Mouse (Mus musculus): ENCODE measurements around the gene Tacc2.

Gene Tacc2

DNA sequence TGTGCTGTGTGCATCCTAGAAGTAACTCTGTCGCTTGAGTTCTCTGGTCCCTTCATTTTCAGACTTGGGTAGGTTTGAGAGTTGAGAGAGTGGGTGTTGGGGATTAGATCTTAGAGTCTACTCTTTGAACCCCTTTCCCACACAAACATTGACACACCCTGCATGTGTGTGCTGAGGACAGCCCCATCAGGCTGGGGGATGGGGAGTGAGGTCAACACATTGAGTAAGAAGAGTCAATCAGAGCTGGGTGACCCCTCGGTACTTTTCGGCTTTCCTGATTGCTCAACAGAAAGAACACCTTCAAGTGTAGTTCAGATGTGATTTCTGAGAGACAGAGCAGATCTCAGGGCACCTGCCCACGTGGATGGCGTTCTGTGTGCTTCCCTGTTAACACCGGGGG, 139.8 kb downstream of the Tacc2 start:
- no peak for DNase-seq (ENCODE audit: low read depth, low spot score)

DNA sequence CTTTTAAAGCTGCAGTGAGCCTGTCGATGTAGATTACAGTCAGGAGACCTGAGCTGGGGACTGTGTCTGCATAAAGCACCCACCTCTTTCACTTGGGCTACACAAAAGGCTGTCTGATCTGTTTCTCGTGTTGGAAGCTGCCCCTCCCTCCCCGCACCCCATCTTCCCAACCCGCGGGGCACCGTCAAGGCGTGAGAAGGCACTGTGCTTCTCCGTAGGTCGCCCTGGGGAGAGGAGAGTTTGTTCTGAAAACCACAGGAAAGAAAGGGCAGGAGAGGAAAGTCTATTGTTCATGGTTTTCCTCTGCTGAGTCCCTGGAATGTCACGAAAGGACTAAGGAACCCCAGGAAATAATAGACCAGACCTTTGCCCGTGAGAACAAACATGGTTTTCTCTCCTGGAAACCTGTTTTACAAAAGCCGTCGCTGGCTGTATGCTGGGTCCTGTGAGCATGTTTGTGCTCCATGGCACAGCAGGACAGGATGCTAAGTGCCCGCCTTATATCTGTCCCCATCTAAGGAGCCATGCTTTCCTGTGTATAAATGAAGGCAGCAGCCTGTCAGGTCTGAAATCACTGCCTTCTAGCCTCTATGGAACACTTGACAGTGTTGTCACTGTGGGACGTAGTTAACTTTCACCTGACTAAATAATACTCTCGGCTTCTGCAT, 142.8 kb downstream of the Tacc2 start:
- peak; percentile 68 for DNase-seq (ENCODE audit: low read depth, low spot score)

GRCm38 (mm10) chr7:130720646-130721335, 143.6 kb downstream of the Tacc2 start:
- DNase-seq (ENCODE audit: low read depth, low spot score) = no peak

GRCm38 (mm10) chr7:130726185-130726584, 148.9 kb downstream of the Tacc2 start:
- no peak for DNase-seq (ENCODE audit: low read depth, low spot score)

DNA sequence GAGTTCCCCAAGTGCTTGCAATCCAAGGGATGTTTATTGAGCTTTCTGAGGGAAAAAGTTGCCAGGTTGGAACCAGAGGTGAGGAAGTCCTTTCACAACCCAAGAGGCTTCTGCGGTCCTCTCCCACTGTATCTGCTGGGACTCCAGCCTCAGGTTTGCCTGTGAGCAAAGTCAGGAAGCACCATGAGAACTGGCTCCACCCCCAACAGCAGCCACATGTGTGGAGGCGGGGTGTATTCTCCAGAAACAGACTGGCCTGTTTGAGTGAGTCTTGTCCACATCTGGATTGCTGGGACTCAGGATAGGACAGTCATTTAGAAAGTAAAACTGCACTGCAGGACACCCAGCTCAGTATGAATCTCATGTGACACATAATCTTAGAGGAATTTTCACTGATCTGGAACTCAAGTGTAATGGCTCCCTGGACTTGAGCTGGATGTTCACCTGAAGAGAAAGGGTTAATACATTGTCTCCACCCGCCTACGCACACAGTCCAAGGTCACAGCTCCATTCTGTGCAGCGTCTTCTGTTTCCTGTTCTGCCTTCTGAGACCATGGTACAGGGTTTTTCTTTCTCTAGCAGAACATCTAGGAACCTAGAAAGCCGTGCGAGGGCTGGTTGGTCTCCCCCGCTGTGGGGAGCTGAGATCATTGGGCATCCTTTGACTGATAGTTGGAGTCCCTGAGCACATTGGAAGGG, 149.6 kb downstream of the Tacc2 start:
- peak; percentile 33 for DNase-seq (ENCODE audit: low read depth, low spot score)

GRCm38 (mm10) chr7:130727560-130727959, 150.3 kb downstream of the Tacc2 start:
- no peak for DNase-seq (ENCODE audit: low read depth, low spot score)

- DNase-seq (ENCODE audit: low read depth, low spot score) = no peak
These were observed 154.6 kb downstream of the Tacc2 start for GRCm38 (mm10) chr7:130731792-130732191.

GRCm38 (mm10) chr7:130732908-130733307, 155.7 kb downstream of the Tacc2 start:
- no peak for DNase-seq (ENCODE audit: low read depth, low spot score)

DNA sequence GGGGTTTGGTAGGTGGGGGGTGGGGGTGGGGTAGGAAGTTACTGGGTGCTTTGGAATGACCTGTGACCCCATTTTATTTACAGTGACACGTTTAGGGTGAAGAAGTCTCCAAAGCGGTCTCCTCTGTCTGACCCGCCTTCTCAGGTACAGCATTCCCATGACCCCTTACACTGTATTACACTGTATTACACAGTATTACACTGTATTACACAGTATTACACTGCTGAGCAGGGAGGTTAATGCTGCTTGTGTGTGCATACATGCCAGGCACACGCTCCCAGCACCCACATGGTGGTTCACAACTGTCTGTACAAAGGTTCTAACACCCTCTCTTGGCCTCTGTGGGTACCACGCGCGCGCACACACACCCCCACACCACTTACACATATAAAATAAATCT, 156.2 kb downstream of the Tacc2 start:
- no peak for DNase-seq (ENCODE audit: low read depth, low spot score)

- no peak for DNase-seq (ENCODE audit: low read depth, low spot score)
These were observed 157.1 kb downstream of the Tacc2 start for GRCm38 (mm10) chr7:130734195-130734787.

GRCm38 (mm10) chr7:130741099-130741498, 163.9 kb downstream of the Tacc2 start:
- DNase-seq (ENCODE audit: low read depth, low spot score) = no peak

GRCm38 (mm10) chr7:130743239-130744025, 166.2 kb downstream of the Tacc2 start:
- DNase-seq (ENCODE audit: low read depth, low spot score) = no peak

DNA sequence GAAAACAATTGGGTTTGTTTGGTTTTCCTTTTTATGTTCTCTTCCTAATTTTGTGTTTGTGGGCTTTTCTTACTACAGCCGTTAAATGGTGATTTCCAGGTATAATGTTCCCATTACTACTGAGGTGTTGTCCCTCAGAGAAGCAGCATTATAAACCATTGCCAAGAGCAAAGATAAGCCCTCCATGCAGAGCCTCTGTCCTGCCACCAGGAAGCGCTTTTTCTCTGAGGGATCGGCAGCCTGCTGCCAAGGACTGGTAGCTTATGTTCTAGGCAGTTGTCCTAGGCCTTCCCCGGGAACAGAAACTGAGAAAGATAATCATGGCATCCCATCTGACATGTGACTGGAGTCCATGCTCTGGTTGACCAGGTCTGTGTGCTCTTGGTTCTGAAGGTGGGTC, 171.9 kb downstream of the Tacc2 start:
- no peak for DNase-seq (ENCODE audit: low read depth, low spot score)

GRCm38 (mm10) chr7:130750752-130751490, 173.7 kb downstream of the Tacc2 start:
- peak; percentile 46 for DNase-seq (ENCODE audit: low read depth, low spot score)

GRCm38 (mm10) chr7:130751678-130752077, 174.4 kb downstream of the Tacc2 start:
- DNase-seq (ENCODE audit: low read depth, low spot score) = no peak

- DNase-seq (ENCODE audit: low read depth, low spot score) = no peak
These were observed 177.6 kb downstream of the Tacc2 start for GRCm38 (mm10) chr7:130754790-130755189.

- DNase-seq (ENCODE audit: low read depth, low spot score) = no peak
These were observed 179.2 kb downstream of the Tacc2 start for GRCm38 (mm10) chr7:130756343-130756835.

GRCm38 (mm10) chr7:130757326-130757865, 180.2 kb downstream of the Tacc2 start:
- DNase-seq (ENCODE audit: low read depth, low spot score) = peak; percentile 27

DNA sequence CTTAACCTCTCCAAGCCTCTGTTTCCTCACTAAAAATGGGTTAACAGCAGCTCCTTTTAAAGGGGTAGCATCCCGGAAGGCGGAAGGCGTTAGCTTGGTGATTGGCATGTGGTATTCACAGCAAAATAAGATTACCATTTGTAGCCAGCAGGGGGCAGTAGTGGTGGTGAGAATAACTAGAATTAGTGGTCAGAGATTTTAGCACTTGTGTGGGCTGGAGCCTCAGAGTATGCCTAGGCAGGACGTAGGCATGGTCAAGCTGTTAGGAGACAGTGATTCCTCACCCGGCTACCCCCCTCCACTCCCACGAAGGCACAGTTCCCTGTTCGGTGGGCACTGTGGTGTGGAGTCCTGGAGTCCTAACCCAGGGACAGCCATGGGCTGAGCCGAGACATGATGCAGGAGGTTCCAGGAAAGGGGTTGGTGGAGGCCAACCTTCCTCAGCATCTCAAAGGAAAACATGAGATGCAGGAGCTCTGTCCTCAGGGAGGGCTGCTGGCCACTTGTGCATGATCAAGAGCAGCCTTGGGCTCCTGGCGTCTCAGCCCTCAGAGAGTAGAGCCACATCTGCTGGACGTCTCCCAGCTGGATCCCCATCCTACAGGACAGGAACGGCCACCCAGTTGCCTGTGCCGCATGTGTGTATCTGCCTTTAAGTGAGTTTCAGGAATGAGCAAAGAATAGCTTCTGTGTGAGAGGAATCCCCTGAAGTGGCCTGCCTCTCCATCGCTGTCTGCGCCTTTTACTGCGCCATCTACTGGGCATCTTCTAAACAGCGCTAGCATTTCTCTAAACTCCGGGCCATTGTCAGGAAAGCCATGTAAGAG, 185.0 kb downstream of the Tacc2 start:
- DNase-seq (ENCODE audit: low read depth, low spot score) = peak; percentile 86
